Comparison of ENCODE assay signal across 22 mouse cellular contexts in genomic region chr5:9034535-9034934, GRCm38 (mm10). TPM values are rescaled to one million over a fixed set of nuclear protein-coding genes. Genes with fewer than 3 reads are reported as not detected.
DNase-seq lines count a peak whose midpoint lies in the region; ATAC-seq and TF ChIP-seq lines count a peak whose summit lies in the region.
"Had no signal": no experiment of that assay in that cellular context is flagged by ENCODE, and none has a peak within 500 bp of the region (broad histone marks: within the 10 kb centered on the region; RNA-seq: fewer than 3 reads in every experiment).

No protein-coding gene starts in this region.

- H3K27me3 ChIP-seq in intestine, embryonic 15.5 days (replicated peaks), result no peaks in the 10 kb centered on the region
- H3K27me3 ChIP-seq in small intestine, adult 2 months (ENCODE audit: control insufficient read depth, insufficient read depth, low read length), result no peaks in the 10 kb centered on the region
- H3K27me3 ChIP-seq: embryonic facial prominence, embryonic 15.5 days; hindbrain, embryonic 15.5 days; midbrain, embryonic 12.5 days had no signal

- H3K27ac ChIP-seq in intestine, embryonic 15.5 days, result no peak overlapping the region
- peak overlapping the region; percentile 14; the same call in 1 of the 2 replicates for H3K27ac ChIP-seq in small intestine, adult 2 months (ENCODE audit: insufficient read depth, low read depth, low read length)
- H3K27ac ChIP-seq: embryonic facial prominence, embryonic 15.5 days; forebrain, embryonic 10.5 days; heart, embryonic 10.5 days; hindbrain, embryonic 15.5 days; layer of hippocampus, adult 2 months; macrophage; midbrain, embryonic 12.5 days had no signal

- WGBS in intestine, embryonic 15.5 days, result 81% methylated on average over 9 of the region's 9 CpGs
- WGBS in small intestine, adult 2 months, result 24% methylated on average over 9 of the region's 9 CpGs

- H3K4me3 ChIP-seq in intestine, embryonic 15.5 days (replicated peaks), result no peak overlapping the region
- H3K4me3 ChIP-seq in small intestine, adult 2 months (ENCODE audit: low read depth, low read length), result no peak overlapping the region
- H3K4me3 ChIP-seq: embryonic facial prominence, embryonic 15.5 days; forebrain, embryonic 10.5 days; heart, embryonic 10.5 days; hindbrain, embryonic 15.5 days; layer of hippocampus, adult 2 months; midbrain, embryonic 12.5 days had no signal

- no peaks in the 10 kb centered on the region for H3K4me1 ChIP-seq in intestine, embryonic 15.5 days (replicated peaks)
- H3K4me1 ChIP-seq in small intestine, adult 2 months (ENCODE audit: control insufficient read depth, insufficient read depth, insufficient read length, low read length), result no peaks in the 10 kb centered on the region; the same call in 1 of the 2 replicates
- H3K4me1 ChIP-seq: embryonic facial prominence, embryonic 15.5 days; forebrain, embryonic 10.5 days; heart, embryonic 10.5 days; hindbrain, embryonic 15.5 days; midbrain, embryonic 12.5 days had no signal

- TF ChIP-seq POLR2A in small intestine, adult 2 months (IDR thresholded peaks at IDR 0.05; ENCODE audit: low read depth, low read length), result no peak

- H3K9me3 ChIP-seq in intestine, embryonic 15.5 days, result no peaks in the 10 kb centered on the region
- H3K9me3 ChIP-seq: embryonic facial prominence, embryonic 15.5 days; forebrain, embryonic 10.5 days; heart, embryonic 10.5 days; hindbrain, embryonic 15.5 days; midbrain, embryonic 12.5 days had no signal

- no peak overlapping the region for H3K4me2 ChIP-seq in intestine, embryonic 15.5 days (replicated peaks)
- H3K4me2 ChIP-seq: embryonic facial prominence, embryonic 15.5 days; hindbrain, embryonic 15.5 days; lung, embryonic 14.5 days; midbrain, embryonic 12.5 days had no signal

- ATAC-seq in intestine, embryonic 15.5 days, result peak; percentile 48; the same call in 1 of the 2 replicates

- no peaks in the 10 kb centered on the region for H3K36me3 ChIP-seq in intestine, embryonic 15.5 days
- no peaks in the 10 kb centered on the region for H3K36me3 ChIP-seq in small intestine, adult 2 months (ENCODE audit: control insufficient read depth, insufficient read depth, low read length)
- H3K36me3 ChIP-seq: embryonic facial prominence, embryonic 15.5 days; forebrain, embryonic 10.5 days; heart, embryonic 10.5 days; hindbrain, embryonic 15.5 days; midbrain, embryonic 12.5 days had no signal

- H3K9ac ChIP-seq in intestine, embryonic 15.5 days, result no peak overlapping the region
- H3K9ac ChIP-seq: embryonic facial prominence, embryonic 15.5 days; hindbrain, embryonic 15.5 days; lung, embryonic 14.5 days; midbrain, embryonic 12.5 days had no signal

- TF ChIP-seq CTCF in small intestine, adult 2 months (IDR thresholded peaks at IDR 0.05; ENCODE audit: extremely low read depth, insufficient read length, insufficient replicate concordance, low read depth, low read length), result no peak

- peak; percentile 65 to 88 for DNase-seq in kidney, adult 8-10 months
- DNase-seq in kidney, postnatal 36 days, result peak; percentile 54 to 85
- no peak for DNase-seq in cerebellum, adult 11-12 months
- no peak for DNase-seq in cerebellum, adult 9-11 months
- DNase-seq in thymus, postnatal 4 days, result no peak
- DNase-seq: cerebellum, postnatal 14 days; embryo, embryonic 11 days; gastrocnemius, postnatal 25 days; heart, postnatal 10 days; left cerebral cortex, postnatal 4 days; lung, embryonic 14.5 days; right cerebral cortex, postnatal 25 days; thymus, postnatal 36 days had no signal

RNA-seq across cellular contexts. Expression of gene Crot, which starts 37.4 kb away (rescaled TPM):
- polyA plus RNA-seq in intestine, embryonic 15.5 days (2015; fragmentation: Nextera tagmentation; extraction: Ambion mirVana), result 51.6 and 55.3 TPM in 2 replicates
- 7.0 and 10.1 TPM in 2 replicates for polyA plus RNA-seq in small intestine, adult 2 months (2012; rRNA removed)

Comparison
In these comparisons a context has a peak if more than half of its experiments do, and no peak if none do; other contexts are left out.
1. DNase-seq: peak in kidney, adult 8-10 months (2 of 2) and kidney, postnatal 36 days (2 of 2); none in cerebellum, adult 11-12 months (single experiment), cerebellum, adult 9-11 months (single experiment) and thymus, postnatal 4 days (single experiment).